Mouse (Mus musculus) hindbrain, embryonic 14.5 days (tissue): ENCODE data around the gene Teddm1b. TPM values are rescaled to one million over a fixed set of nuclear protein-coding genes. Genes with fewer than 3 reads are reported as not detected.

Experiments used
- ATAC-seq: fragments of 200-750 bp; cut with Nextera tagmentation; 2 replicates; pipeline ENCODE4 v1.8.0; 2017; ENCODE audit warnings: moderate number of reproducible peaks, mild to moderate bottlenecking, moderate TSS enrichment, moderate library complexity; ENCODE audit not compliant: low FRiP score
- DNase-seq: peaks from one replicate; pipeline ENCODE4 v3.0.0-alpha.2; 2015; ENCODE audit warnings: low spot score
- H3K27ac ChIP-seq: fragments of 300-500 bp; sonication (generic); 2 replicates; pipeline ENCODE4 v1.5.1; 2014; ENCODE audit warnings: mild to moderate bottlenecking, moderate library complexity
- H3K27me3 ChIP-seq: fragments of 300-500 bp; sonication (generic); 2 replicates; pipeline ENCODE4 v1.6.1; 2014; ENCODE audit warnings: mild to moderate bottlenecking, low read length, mixed read lengths; ENCODE audit not compliant: control insufficient read depth, insufficient read depth
- H3K36me3 ChIP-seq: fragments of 300-500 bp; sonication (generic); replicated peaks from 2 replicates; pipeline ENCODE4 v1.6.1; 2014; ENCODE audit not compliant: control insufficient read depth, insufficient read depth
- H3K4me1 ChIP-seq: fragments of 300-500 bp; sonication (generic); replicated peaks from 2 replicates; pipeline ENCODE4 v1.6.1; 2014; ENCODE audit warnings: antibody characterized with exemption, low read length, mixed read lengths; ENCODE audit not compliant: control insufficient read depth, insufficient read depth
- H3K4me2 ChIP-seq: fragments of 300-500 bp; sonication (generic); replicated peaks from 2 replicates; pipeline ENCODE4 v1.6.1; 2014; ENCODE audit warnings: mild to moderate bottlenecking, moderate library complexity
- H3K4me3 ChIP-seq: fragments of 300-500 bp; sonication (generic); replicated peaks from 2 replicates; pipeline ENCODE4 v1.5.1; 2014; ENCODE audit warnings: mild to moderate bottlenecking, low read length
- H3K9ac ChIP-seq: fragments of 300-500 bp; sonication (generic); 2 replicates; pipeline ENCODE4 v1.6.1; 2014
- H3K9me3 ChIP-seq: fragments of 300-500 bp; sonication (generic); 2 replicates; pipeline ENCODE4 v1.6.1; 2016; ENCODE audit warnings: low read length; ENCODE audit not compliant: control insufficient read depth
- WGBS: fragments of 180-500 bp; shearing (Covaris S2); extraction: QIAGEN DNeasy Blood & Tissue Kit; methylation state at CpG from one replicate; pipeline ENCODE4 v1.1.7; 2014; 5-methylcytosine and 5-hydroxymethylcytosine counted together
- polyA plus RNA-seq: library from polyadenylated mRNA; unstranded; fragments of >200 nt; fragmentation: Nextera tagmentation; extraction: Ambion mirVana; gene quantifications from 2 replicates; pipeline ENCODE4 v1.2.1, GENCODE M21; 2014

Teddm1b gene
- polyA plus RNA-seq, 1 experiment from 2014 or later: 0.51 TPM

DNA sequence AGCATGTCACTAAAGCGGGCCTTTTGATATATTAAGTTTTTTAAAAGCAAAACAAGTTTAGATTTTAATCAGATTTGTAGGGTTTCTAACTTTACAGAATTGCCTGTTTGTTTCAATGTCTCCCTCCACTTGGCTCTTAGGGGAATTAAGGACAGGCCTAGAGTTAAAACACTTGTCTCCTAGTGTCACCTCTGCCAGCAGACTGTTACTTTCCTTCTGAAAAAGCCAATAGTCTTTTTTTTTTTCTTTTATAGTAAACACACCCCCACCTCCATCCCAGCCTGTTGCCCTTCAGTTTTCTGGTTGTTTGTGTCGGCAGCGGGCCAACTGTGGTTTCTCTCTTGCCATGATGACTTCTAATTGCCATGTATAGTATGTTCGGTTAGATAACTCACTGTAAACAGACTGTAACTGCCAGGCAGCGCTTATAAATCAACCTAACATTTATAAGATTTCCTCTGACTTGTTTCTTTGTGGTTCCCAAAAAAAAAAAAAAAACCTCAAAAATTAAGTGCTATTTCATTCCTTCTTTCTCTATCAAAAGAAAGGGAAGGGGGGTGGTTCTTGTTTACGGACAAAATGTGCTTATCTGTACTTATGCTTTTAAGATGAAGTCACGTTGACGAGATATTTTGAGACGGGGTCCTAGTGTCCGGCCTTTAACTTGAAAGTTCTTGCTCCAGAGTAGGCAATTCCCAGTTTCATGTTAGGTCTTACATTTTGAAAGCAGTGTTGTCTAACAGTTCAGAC lies 35.2 kb downstream of the Teddm1b start:
- Histone ChIP-seq H3K36me3 (peaks cover 74% of the 10 kb centered on the region), H3K27me3 (no peaks in the 10 kb centered on the region), H3K4me3 (no peak overlapping the region), H3K9me3 (no peaks in the 10 kb centered on the region), H3K4me2 (no peak overlapping the region), H3K27ac (no peak overlapping the region), H3K4me1 (no peaks in the 10 kb centered on the region), H3K9ac (no peak overlapping the region)
- 94% methylated on average over 10 of the region's 10 CpGs for WGBS
- DNase-seq (no peak), ATAC-seq (no peak)

DNA sequence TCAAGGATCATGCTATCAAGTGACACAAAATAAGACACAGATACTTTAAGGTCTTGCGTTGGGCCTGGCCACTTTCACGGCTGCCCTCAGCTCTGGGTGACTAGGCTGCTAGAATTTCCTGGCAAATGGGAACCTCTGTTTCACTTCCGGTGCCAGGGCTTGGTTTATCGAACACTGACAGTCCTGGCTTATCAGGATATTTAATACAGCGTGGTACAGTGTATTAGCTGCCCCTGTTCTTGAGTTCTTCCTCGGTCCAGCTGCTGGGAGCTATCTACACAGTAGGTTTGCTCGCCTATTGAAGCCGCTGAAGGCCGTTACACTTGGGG lies 35.8 kb downstream of the Teddm1b start:
- no peaks in the 10 kb centered on the region for H3K27me3 ChIP-seq
- no peaks in the 10 kb centered on the region for H3K9me3 ChIP-seq
- peaks cover 69% of the 10 kb centered on the region for H3K36me3 ChIP-seq
- H3K4me3 ChIP-seq: no peak overlapping the region
- H3K27ac ChIP-seq: no peak overlapping the region
- 91% methylated on average over 9 of the region's 9 CpGs for WGBS
- ATAC-seq (no peak), DNase-seq (no peak)
- no peak overlapping the region for H3K4me2 ChIP-seq
- no peaks in the 10 kb centered on the region for H3K4me1 ChIP-seq
- no peak overlapping the region for H3K9ac ChIP-seq

DNA sequence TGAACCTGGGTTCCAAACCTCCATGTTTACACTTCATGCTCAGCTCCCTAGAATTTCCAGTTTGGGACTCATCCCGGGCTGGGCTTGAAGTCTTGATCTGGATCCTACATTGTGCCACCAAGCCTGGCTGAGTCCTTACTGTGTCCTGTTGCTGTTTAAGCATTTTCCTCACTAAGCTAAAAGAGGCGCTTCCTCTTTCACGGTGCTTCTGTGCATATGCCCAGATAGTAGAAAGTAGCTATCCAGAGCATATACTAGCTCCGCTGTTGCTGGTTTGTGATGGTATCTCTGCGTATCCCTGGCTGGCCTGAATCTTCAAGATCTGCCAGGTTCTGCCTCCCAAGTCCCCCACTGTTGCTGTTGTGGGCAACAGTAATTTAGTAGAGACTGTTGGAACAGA lies 36.3 kb downstream of the Teddm1b start:
- H3K9ac ChIP-seq: no peak overlapping the region
- H3K4me2 ChIP-seq: no peak overlapping the region
- peaks cover 64% of the 10 kb centered on the region for H3K36me3 ChIP-seq
- ATAC-seq (no peak), DNase-seq (no peak)
- H3K9me3 ChIP-seq: no peaks in the 10 kb centered on the region
- H3K27me3 ChIP-seq: no peaks in the 10 kb centered on the region
- H3K4me3 ChIP-seq: no peak overlapping the region
- H3K27ac ChIP-seq: no peak overlapping the region
- WGBS: 93% methylated on average over 5 of the region's 5 CpGs
- H3K4me1 ChIP-seq: no peaks in the 10 kb centered on the region

DNA sequence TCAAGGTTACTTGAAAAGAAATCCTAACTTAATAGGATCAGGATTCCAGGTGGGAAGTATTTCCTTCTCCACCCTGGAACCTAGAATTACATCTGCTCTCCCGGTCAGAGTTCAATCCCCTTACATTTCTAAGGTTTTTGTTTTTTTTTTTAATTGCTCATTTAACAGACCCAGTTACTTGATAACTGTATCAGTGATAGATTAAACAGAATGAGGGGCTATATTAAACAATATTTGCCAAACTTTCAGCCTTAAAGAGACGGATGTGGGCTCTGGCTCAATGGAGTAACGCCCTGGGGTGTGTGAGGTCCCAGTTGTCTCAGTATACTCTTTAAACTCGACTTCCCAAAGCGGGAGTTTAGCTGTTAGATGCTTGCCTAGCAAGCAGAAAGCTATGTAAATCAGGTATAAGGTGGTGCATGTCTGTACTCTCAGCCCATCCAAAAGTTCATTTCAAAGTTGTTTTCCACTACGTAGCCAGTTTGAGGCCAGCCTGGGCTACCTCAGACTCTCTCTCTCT lies 37.2 kb downstream of the Teddm1b start:
- H3K9me3 ChIP-seq: no peaks in the 10 kb centered on the region
- no peak for DNase-seq
- WGBS: 89% methylated on average over 6 of the region's 6 CpGs
- no peaks in the 10 kb centered on the region for H3K27me3 ChIP-seq
- no peak overlapping the region for H3K27ac ChIP-seq
- H3K9ac ChIP-seq: no peak overlapping the region
- H3K4me2 ChIP-seq: no peak overlapping the region
- no peaks in the 10 kb centered on the region for H3K4me1 ChIP-seq
- no peak for ATAC-seq
- peaks cover 54% of the 10 kb centered on the region for H3K36me3 ChIP-seq
- H3K4me3 ChIP-seq: no peak overlapping the region

DNA sequence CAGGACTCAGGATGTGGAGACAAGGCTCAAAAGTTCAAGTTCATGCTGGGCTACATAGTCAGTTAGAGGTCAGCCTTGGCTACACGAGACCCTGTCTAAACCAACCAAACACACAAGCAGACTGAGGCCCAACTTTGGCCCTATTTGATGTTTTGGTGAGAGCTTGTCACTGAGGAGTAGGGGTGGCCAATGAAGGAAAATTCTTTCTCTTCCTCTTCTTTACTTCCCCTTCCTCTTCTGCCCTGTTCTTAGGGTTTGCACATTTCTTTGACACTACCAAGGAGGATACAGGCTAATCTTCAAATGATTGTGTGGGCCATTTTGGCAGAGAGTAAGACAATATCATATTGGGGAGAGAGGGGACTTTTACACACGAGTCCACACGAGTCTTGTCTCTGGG lies 39.7 kb downstream of the Teddm1b start:
- no peak overlapping the region for H3K4me2 ChIP-seq
- no peaks in the 10 kb centered on the region for H3K27me3 ChIP-seq
- no peaks in the 10 kb centered on the region for H3K4me1 ChIP-seq
- ATAC-seq: no peak
- H3K27ac ChIP-seq: no peak overlapping the region
- WGBS: 85% methylated on average over 3 of the region's 3 CpGs
- no peak overlapping the region for H3K9ac ChIP-seq
- no peak overlapping the region for H3K4me3 ChIP-seq
- no peaks in the 10 kb centered on the region for H3K9me3 ChIP-seq
- H3K36me3 ChIP-seq: peaks cover 29% of the 10 kb centered on the region
- no peak for DNase-seq

DNA sequence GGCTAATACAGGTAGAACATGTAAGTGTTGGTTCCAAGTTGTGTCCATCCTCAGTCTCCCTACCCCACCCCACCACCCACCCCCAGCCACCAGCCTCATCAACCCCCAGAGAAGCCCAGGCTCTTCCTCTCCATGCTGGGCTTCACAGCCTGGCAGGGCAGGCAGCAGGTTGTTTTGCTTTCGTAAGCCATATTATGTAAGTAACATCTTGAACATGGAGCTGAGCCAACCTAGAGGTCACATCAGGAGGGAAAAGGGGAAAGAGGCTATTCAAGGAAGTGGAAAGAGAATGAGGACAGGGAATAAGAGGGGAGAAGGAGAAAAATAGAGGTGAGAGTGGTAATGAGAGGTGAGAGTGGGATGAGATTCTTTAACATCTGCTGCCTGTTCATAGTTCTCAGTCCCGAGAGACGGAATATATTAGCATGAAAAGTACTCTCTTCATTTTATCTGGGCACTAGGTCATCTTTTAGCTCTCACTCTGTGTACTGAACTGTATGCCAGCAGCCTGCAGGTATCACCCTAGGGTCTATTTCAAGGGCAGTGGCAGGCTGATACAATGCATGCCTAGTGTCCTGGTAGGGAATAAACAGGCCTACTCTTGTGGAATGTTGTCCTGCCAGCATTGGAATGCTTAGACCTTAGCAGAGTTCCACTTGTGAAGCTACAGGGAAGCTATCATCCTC lies 44.5 kb downstream of the Teddm1b start:
- WGBS: 74% methylated on average over 3 of the region's 3 CpGs
- no peak overlapping the region for H3K4me3 ChIP-seq
- no peaks in the 10 kb centered on the region for H3K36me3 ChIP-seq
- no peak overlapping the region for H3K9ac ChIP-seq
- DNase-seq: no peak
- H3K4me2 ChIP-seq: no peak overlapping the region
- no peak for ATAC-seq
- no peak overlapping the region for H3K27ac ChIP-seq
- no peaks in the 10 kb centered on the region for H3K4me1 ChIP-seq
- H3K27me3 ChIP-seq: no peaks in the 10 kb centered on the region
- H3K9me3 ChIP-seq: no peaks in the 10 kb centered on the region

DNA sequence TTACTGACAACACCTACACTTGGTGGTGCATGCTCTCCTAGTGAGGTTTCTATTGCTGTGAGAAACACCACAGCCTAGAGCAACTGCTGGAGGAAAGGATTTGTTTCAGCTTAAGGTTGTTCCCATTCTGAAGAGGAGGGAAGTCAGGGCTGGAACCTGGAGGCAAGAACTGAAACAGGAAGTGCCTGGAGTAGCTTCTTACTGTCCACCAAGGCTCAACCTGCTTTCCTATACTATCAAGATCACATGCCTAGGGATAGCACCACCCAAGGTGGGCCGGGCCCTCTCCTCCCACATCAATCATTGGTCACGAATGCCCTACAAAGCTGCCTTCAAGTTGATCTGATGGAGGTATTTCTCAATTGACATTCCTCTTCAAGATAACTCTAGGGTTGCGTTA lies 47.5 kb downstream of the Teddm1b start:
- H3K4me1 ChIP-seq: no peaks in the 10 kb centered on the region
- H3K27me3 ChIP-seq: no peaks in the 10 kb centered on the region
- no peak overlapping the region for H3K4me2 ChIP-seq
- no peak overlapping the region for H3K4me3 ChIP-seq
- whole genome bisulfite sequencing: 91% methylated on average over 3 of the region's 3 CpGs
- no peaks in the 10 kb centered on the region for H3K9me3 ChIP-seq
- H3K36me3 ChIP-seq: no peaks in the 10 kb centered on the region
- DNase-seq (no peak), ATAC-seq (no peak)
- H3K9ac ChIP-seq: no peak overlapping the region
- H3K27ac ChIP-seq: no peak overlapping the region

DNA sequence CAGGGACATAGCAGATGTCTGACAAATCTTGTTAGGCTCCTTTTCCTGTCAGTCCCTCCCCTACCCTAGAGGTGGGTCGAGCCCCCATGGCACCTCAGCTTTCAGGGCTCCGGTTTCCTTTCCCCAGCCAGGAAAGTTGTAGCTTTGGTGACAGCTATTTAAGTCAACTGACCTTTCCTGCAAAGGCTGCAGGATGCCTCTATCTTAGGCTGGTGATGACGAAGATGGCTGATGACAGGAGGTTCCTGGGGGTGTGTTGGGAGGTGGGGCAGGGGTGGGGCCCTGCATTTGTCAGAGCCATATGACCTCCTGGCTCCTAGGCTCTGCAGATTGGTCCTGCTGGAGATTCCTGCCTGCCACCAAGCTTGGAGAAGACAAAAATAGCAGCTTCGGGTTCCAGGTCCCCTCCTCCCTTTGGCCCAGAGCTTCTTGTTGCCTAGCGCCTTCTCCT lies 48.5 kb downstream of the Teddm1b start:
- DNase-seq: no peak
- H3K27ac ChIP-seq: no peak overlapping the region
- no peaks in the 10 kb centered on the region for H3K4me1 ChIP-seq
- H3K4me2 ChIP-seq: no peak overlapping the region
- H3K27me3 ChIP-seq: no peaks in the 10 kb centered on the region
- WGBS: 52% methylated on average over 5 of the region's 5 CpGs
- no peak for ATAC-seq
- H3K4me3 ChIP-seq: no peak overlapping the region
- no peaks in the 10 kb centered on the region for H3K9me3 ChIP-seq
- H3K36me3 ChIP-seq: no peaks in the 10 kb centered on the region
- H3K9ac ChIP-seq: no peak overlapping the region

DNA sequence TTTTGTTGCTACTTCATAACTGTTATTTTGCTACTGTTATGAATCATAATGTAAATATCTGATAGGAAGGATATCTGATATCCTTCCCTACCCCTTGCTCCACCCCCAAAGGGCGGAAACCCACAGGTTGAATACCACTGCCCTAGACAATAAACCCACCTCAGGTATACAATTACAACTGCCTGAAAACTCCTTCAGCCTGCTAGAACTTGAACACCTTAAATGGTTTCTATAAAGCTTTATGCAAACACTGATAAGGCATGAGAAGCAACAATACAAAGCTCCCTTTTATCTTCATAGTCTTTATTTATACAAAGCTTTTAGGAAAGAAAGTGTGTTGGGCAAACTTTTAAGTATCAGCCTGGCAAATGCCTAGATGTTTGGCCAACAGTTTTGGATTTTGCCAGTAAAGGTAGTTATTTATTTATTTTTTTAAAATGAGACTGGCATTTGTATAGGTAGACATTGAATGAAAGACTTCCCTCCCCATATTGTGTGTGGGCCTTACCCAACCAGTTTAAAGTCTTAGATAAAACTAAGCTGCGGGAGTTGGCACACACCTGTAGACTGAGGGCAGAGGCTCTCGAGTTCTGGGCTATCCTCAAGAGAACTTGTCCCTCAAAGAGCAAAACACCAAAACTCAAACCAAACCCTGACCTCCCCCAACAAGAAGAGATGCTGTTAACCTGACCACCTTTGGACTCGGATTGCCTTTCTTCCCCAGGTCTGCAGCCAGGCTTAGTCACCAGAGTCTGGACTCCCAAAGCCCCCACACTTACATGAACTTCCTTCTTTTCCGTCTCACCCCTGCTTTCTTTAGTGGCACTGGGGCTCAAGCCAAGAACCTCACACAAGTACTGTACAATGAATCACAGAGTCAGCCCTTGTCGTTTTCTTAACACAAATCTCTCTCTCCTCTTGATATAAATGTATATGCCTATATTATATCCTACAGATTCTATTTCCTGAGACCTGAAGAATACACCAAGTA lies 50.5 kb downstream of the Teddm1b start:
- Histone ChIP-seq H3K36me3 (no peaks in the 10 kb centered on the region), H3K27ac (no peak overlapping the region), H3K9me3 (no peaks in the 10 kb centered on the region), H3K4me1 (no peaks in the 10 kb centered on the region), H3K4me3 (no peak overlapping the region), H3K4me2 (no peak overlapping the region), H3K9ac (no peak overlapping the region), H3K27me3 (no peaks in the 10 kb centered on the region)
- ATAC-seq: no peak
- WGBS: 94% methylated on average over 6 of the region's 6 CpGs
- no peak for DNase-seq
